Mouse (Mus musculus) lung, embryonic 14.5 days (tissue): ENCODE measurements at regions not wholly inside any gene's neighbourhood (a gene's known extent, or its start where the extent isn't known, plus 50 kb on each side); places are given as distances from the start of the nearest gene placed in this dataset.

ENCODE experiments used
- ATAC-seq: fragments of 200-750 bp; cut with Nextera tagmentation; 2 replicates; pipeline ENCODE4 v1.8.0; 2017; ENCODE audit warnings: mild to moderate bottlenecking, moderate TSS enrichment, moderate library complexity; ENCODE audit not compliant: insufficient read depth
- DNase-seq: peaks from one replicate; pipeline ENCODE4 v3.0.0-alpha.2; 2015
- H3K27ac ChIP-seq: fragments of 300-500 bp; sonication (generic); 2 replicates; pipeline ENCODE4 v1.5.1; 2014; ENCODE audit warnings: low read depth, mild to moderate bottlenecking, moderate library complexity
- H3K27me3 ChIP-seq: fragments of 300-500 bp; sonication (generic); 2 replicates; pipeline ENCODE4 v1.6.1; 2014; ENCODE audit warnings: low read length, control low read depth; ENCODE audit not compliant: insufficient read depth
- H3K36me3 ChIP-seq: fragments of 300-500 bp; sonication (generic); 2 replicates; pipeline ENCODE4 v1.6.1; 2014; ENCODE audit warnings: control low read depth; ENCODE audit not compliant: insufficient read depth
- H3K4me1 ChIP-seq: fragments of 300-500 bp; sonication (generic); 2 replicates; pipeline ENCODE4 v1.6.1; 2014; ENCODE audit warnings: antibody characterized with exemption, control low read depth; ENCODE audit not compliant: insufficient read depth
- H3K4me2 ChIP-seq: fragments of 300-500 bp; sonication (generic); 2 replicates; pipeline ENCODE4 v1.6.1; 2014; ENCODE audit warnings: mild to moderate bottlenecking
- H3K4me3 ChIP-seq: fragments of 300-500 bp; sonication (generic); 2 replicates; pipeline ENCODE4 v1.5.1; 2014; ENCODE audit warnings: low read depth, low read length
- H3K9ac ChIP-seq: fragments of 300-500 bp; sonication (generic); 2 replicates; pipeline ENCODE4 v1.6.1; 2014
- H3K9me3 ChIP-seq: fragments of 300-500 bp; sonication (generic); 2 replicates; pipeline ENCODE4 v1.6.1; 2016; ENCODE audit warnings: low read depth, low read length, control low read depth
- CTCF ChIP-seq: IDR thresholded peaks from 2 replicates; pipeline ENCODE4 v1.5.1; 2016; ENCODE audit warnings: antibody characterized with exemption, low read depth
- WGBS: fragments of 180-500 bp; shearing (Covaris S2); extraction: QIAGEN DNeasy Blood & Tissue Kit; methylation state at CpG from one replicate; pipeline ENCODE4 v1.1.7; 2014; 5-methylcytosine and 5-hydroxymethylcytosine counted together

- H3K4me2 ChIP-seq: no peak overlapping the region
- no peak overlapping the region for H3K27ac ChIP-seq
- H3K4me1 ChIP-seq: no peaks in the 10 kb centered on the region
- H3K9ac ChIP-seq: no peak overlapping the region
- DNase-seq (no peak), ATAC-seq (no peak)
- no peaks in the 10 kb centered on the region for H3K27me3 ChIP-seq
- WGBS: 71% methylated on average over 5 of the region's 5 CpGs
- no peaks in the 10 kb centered on the region for H3K36me3 ChIP-seq
- TF ChIP-seq CTCF: no peak
- H3K9me3 ChIP-seq: no peaks in the 10 kb centered on the region
- no peak overlapping the region for H3K4me3 ChIP-seq
These were observed 927.8 kb upstream of the Adgrl2 start for GRCm38 (mm10) chr3:149918201-149918600.

DNA sequence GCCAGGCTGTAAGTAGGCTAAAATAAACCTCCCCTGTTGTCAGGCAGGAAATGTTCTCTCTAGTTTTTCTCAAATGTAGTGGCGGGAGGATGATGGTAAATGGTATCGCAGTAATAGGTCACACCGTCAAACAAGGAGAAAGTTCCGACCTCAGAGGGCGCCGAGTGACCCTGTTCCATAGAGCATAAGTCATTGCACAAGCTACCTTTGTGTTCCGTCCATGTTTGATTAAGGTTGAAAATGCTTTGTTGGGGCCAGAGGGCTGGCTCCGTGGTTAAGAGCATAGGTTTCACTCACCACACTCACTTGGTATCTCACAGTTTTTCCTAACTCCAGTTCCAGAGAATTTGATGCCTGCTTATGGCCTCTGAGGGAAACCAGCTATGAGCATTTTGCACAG is 920.4 kb upstream of the Adgrl2 start:
- Histone ChIP-seq H3K9me3 (no peaks in the 10 kb centered on the region), H3K4me3 (no peak overlapping the region), H3K9ac (no peak overlapping the region), H3K4me1 (no peaks in the 10 kb centered on the region), H3K27ac (no peak overlapping the region), H3K27me3 (no peaks in the 10 kb centered on the region), H3K36me3 (no peaks in the 10 kb centered on the region), H3K4me2 (no peak overlapping the region)
- no peak for DNase-seq
- 81% methylated on average over 8 of the region's 8 CpGs for WGBS
- ATAC-seq: no peak
- TF ChIP-seq CTCF: no peak

DNA sequence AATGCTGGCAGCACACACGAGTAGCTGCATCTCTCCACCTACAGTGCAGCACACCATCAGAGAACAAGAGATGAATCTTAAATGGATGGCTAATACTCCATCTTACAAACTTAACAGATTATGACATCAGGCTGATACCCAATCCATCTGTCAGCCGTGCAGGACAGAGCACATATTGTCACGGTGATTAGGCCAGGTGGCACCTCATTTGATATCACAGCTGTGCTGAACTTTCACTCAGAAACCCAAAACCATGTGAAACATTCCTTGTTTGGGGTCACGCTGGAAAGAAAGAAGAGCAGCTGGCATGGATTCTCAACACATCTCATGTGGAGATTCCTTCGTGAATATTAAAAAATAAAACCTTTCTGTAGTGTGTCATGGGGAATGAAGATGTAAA is 911.4 kb upstream of the Adgrl2 start:
- Histone ChIP-seq H3K9ac (no peak overlapping the region), H3K4me2 (no peak overlapping the region), H3K27me3 (no peaks in the 10 kb centered on the region), H3K4me1 (no peaks in the 10 kb centered on the region), H3K4me3 (no peak overlapping the region), H3K36me3 (no peaks in the 10 kb centered on the region), H3K27ac (no peak overlapping the region), H3K9me3 (no peaks in the 10 kb centered on the region)
- WGBS: 26% methylated on average over 5 of the region's 5 CpGs
- ATAC-seq: peak; percentile 63; the same call in 1 of the 2 replicates
- peak; percentile 68 for DNase-seq
- TF ChIP-seq CTCF: no peak

DNA sequence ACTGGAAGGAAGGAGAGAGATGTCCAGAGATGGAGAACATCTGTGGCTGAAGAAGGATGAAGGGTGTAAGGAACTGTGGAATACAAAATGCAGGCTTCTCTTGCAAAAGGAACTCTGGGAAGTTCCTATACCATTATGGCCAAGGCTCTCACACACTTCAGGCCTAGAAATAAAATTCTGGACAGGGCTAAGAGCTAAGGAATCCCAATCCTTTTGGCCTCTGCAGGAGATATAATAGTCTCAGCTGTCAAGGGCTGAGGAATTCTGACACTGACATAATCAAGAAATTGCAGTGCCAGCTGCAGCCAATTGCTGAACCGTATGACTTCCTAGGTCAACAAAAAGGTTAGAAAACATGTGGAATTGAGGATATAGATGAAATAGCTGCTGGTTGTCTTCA is 886.2 kb upstream of the Adgrl2 start:
- no peak for TF ChIP-seq CTCF
- 44% methylated on average over 1 of the region's 1 CpGs for WGBS
- Histone ChIP-seq H3K9me3 (no peaks in the 10 kb centered on the region), H3K4me1 (no peaks in the 10 kb centered on the region), H3K4me2 (no peak overlapping the region), H3K9ac (no peak overlapping the region), H3K27me3 (no peaks in the 10 kb centered on the region), H3K4me3 (no peak overlapping the region), H3K36me3 (no peaks in the 10 kb centered on the region), H3K27ac (no peak overlapping the region)
- 0 out of 2 replicates have a peak, but pooled peaks have one; percentile 24 for ATAC-seq
- DNase-seq: peak; percentile 22

DNA sequence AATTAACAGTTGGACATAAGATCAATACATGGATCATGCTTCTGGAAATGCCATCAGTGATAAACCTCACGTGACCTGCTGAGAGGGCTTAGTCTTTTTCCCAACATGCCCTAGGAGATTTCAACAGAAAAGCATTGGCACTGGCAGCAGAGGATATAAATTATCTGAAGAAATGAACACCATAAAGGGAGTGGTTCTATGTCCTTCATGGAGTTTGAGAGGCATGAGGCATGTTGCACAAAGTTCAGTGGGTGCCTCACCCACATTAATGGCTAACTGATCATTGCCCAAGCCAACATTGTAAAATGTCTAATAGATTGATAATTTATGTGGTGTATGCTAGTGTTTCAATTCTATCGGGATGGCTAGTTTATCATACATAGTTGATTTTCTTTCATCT is 875.6 kb upstream of the Adgrl2 start:
- 77% methylated on average over 2 of the region's 2 CpGs for whole genome bisulfite sequencing
- Histone ChIP-seq H3K36me3 (no peaks in the 10 kb centered on the region), H3K4me1 (no peaks in the 10 kb centered on the region), H3K9ac (no peak overlapping the region), H3K4me3 (no peak overlapping the region), H3K9me3 (no peaks in the 10 kb centered on the region), H3K27ac (no peak overlapping the region), H3K27me3 (no peaks in the 10 kb centered on the region), H3K4me2 (no peak overlapping the region)
- no peak for TF ChIP-seq CTCF
- DNase-seq (no peak), ATAC-seq (no peak)

DNA sequence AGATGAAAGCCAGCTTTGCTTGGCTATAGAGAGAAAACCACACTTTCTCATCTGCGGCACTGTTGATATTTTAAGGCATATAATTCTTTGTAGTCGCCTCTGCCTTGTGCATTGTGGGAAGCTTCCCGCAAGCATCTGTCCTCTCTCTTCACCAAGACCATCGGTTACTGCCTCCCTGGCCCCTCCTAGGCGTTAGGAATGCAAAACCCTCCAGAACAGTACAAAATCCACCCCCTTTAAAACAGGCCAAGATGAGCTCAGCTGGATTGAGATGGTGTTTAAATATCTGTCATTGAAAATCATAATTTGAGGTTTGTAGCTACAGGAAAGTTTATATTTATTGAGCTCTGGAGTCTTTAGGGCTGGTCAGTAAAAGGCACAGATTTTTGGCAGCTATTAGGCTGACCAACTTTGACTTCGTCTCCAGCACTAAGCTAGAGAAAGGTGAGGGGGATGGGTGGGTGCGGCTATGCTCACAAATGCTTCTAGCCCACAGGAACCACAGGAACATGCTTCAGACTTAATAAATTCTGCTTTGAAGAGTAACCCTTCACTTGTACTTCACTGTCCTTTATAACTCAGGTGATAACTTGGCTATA is 856.7 kb upstream of the Adgrl2 start:
- Histone ChIP-seq H3K36me3 (no peaks in the 10 kb centered on the region), H3K27ac (no peak overlapping the region), H3K4me2 (no peak overlapping the region), H3K27me3 (no peaks in the 10 kb centered on the region), H3K4me3 (no peak overlapping the region), H3K4me1 (peaks cover 15% of the 10 kb centered on the region), H3K9ac (no peak overlapping the region), H3K9me3 (no peaks in the 10 kb centered on the region)
- DNase-seq (peak; percentile 62), ATAC-seq (peak; percentile 70)
- WGBS: 31% methylated on average over 7 of the region's 7 CpGs
- TF ChIP-seq CTCF: no peak

GRCm38 (mm10) chr3:149845826-149846486 is 855.6 kb upstream of the Adgrl2 start:
- ATAC-seq (no peak), DNase-seq (no peak)
- WGBS: 30% methylated on average over 3 of the region's 3 CpGs
- H3K4me1 ChIP-seq: peaks cover 15% of the 10 kb centered on the region
- H3K27ac ChIP-seq: no peak overlapping the region
- H3K4me2 ChIP-seq: peak overlapping the region; percentile 62; the same call in 1 of the 2 replicates
- H3K4me3 ChIP-seq: no peak overlapping the region
- H3K9ac ChIP-seq: no peak overlapping the region
- no peaks in the 10 kb centered on the region for H3K9me3 ChIP-seq
- no peaks in the 10 kb centered on the region for H3K27me3 ChIP-seq
- no peak for TF ChIP-seq CTCF
- H3K36me3 ChIP-seq: no peaks in the 10 kb centered on the region
